Mouse (Mus musculus) erythroblast, adult 5-6 weeks (primary cell): Measurements from ENCODE around the gene Uggt2. TPM values are rescaled to one million over a fixed set of nuclear protein-coding genes. Genes with fewer than 3 reads are reported as not detected.

ENCODE experiments used
- ATAC-seq: replicated peaks from 2 replicates; pipeline ENCODE4 v1.8.0; 2016; ENCODE audit warnings: moderate number of reproducible peaks, mild to moderate bottlenecking, moderate TSS enrichment, inconsistent platforms; ENCODE audit not compliant: poor library complexity, low FRiP score, severe bottlenecking
- total RNA-seq, 2 experiments: library from RNA; stranded (forward) in 1 of 2; stranded (reverse) in 1 of 2; fragments of 150-400 nt in 1 of 2; fragments of 200-764, 138-1000 nt in 1 of 2; gene quantifications; 2 replicates each; pipeline versions ENCODE4 v1.2.3 to v1.2.4; 2015 to 2017; ENCODE audit warnings: low replicate concordance in 2 of 2

The Uggt2 gene
- total RNA-seq, 2 experiments from 2014 or later, result 2.2 TPM; not detected in 1

DNA sequence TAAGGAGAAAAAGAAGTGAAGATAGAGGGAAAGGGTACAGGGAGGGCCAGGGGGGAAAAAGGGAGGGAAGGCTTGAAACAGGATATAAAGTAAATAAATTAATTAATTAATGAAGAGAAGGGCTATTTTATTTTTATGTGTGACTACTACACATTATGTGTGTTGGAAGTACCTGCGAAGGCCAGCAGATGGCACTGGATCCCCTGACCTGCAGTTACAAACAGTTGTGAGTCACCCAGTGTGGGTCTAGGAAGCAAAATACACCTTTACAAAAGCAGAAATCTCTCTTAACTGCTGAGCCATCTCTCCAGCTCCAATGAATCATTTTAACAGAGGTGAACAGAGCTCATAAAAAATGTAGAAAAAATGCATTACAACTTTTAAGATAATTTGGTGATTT lies 59.0 kb downstream of the Uggt2 start:
- ATAC-seq, result no peak

DNA sequence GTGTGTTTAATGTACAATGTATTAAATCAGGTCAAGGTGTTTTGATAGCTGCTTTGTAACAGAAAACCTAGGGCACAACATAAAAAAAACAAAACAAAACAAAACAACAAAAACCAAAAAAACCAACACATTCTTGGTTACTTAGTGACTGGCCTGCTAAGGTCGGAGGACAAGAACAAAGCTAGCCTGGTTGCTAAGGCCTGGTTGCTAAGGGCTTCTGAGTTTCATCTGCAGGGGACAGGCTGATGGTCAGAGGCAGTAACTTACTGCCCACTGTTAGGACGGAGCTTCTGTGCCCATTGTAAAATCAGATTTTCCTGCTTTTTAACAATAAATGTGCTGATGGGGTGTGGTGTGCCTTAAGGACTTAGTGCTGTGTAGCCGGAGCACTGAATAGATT lies 61.5 kb downstream of the Uggt2 start:
- ATAC-seq, result no peak

DNA sequence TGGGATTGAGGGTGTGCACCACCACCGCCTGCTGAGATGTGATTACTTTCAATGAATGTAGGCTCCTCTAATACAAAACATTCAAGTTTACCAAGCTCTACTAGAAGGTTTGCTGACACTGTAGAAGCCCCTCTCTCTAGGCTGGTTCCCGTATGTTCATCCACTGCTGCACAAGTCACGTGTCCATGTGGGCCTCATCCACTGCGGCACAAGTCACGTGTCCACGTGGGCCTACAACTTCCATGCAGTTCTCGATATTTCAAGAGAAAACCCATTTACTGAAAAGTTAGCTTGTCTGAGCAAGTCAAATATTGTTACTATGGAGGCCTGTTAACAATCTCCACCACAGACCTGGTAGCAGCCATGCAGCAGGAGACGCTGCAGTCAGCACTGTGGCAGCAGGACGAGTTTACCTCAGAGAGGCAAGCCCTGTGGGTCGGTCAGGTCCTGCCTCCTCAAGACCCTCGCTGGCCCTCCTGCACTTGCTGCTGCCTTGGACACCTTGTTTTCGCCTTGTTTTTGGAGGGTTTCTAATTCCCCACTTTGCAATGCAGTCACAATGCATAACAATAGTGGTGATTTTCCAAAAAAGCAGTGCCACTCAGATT lies 62.0 kb downstream of the Uggt2 start:
- ATAC-seq, result no peak

DNA sequence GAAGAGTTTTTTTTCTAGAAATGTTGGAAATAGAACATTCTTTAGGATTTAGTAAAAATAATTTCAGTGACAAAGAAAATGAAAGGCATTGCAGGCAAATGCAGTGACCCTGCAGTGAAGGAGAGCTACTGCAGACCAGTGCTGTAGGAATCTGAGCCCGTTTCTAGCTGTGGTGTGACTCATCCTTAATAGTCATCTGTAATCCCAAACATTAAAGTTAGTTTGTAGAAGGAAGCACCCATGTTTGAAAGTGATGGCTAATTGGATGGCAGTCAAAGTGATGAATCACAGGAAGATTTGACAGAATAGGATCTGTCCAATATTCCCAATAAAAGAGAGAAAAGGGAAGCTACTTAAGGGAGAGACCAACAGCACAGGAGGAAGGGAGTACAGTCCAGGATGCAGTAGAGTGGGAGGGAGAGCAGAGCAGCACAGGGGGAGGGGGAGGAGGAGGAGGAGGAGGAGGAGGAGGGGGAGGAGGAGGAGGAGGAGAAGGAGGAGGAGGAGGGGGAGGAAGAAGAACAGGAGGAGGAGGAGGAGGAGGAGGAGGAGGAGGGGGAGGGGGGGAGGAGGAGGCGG lies 71.5 kb downstream of the Uggt2 start:
- no peak for ATAC-seq

DNA sequence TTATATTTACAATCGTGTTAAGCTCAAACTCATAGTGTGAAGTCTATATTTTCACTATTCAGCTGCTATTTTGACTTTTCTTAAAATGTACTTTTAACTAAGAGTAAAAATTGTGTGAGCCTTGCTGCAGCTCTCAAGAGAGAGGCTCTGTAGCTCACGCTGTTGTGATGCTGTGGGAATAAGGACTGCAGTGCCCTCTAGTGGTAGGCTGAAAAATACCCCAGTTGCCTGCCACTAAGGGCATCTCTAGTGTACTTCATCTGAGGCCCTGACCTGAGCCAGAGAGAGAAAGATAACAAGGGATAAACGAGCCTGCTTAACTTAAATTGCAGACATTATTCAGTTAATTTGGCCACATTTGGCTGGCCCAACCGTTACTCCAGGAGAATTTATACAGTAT lies 72.1 kb downstream of the Uggt2 start:
- ATAC-seq, result peak; percentile 94

DNA sequence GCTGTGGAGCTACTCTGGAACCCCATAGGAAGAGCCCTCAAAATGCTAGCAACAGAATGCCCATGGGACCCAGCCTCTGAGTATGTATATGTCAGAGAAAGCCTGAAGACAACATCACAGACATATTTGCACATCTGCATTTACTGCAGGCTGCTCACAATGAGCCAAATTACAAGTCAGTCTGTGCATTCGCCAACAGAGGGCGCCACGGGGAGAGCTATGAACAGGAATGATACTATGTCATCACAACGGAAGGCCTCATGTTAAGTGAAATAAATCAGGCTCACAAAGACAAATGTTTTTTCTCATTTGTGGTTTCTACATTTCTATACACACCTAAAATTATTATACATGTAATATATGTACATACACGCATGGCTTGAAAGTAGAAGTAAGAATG lies 73.3 kb downstream of the Uggt2 start:
- ATAC-seq, result no peak

DNA sequence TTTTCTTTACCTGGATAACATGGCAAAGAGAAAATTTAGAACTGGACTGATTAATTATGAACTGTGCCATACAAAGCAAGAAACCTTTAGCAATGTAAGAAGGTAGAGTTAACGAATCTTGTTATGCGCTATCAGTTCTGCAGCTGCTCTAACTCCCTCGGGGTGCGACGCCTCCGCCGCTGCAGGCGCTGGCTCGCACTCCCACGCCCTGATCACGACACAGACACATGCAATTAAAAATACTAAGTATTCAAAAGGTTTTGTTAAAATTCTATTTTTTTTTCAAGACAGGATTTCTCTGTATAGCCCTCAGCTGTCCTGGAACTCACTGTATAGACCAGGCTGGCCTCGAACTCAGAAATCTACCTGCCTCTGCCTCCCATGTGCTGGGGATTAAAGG lies 85.7 kb downstream of the Uggt2 start:
- no peak for ATAC-seq

DNA sequence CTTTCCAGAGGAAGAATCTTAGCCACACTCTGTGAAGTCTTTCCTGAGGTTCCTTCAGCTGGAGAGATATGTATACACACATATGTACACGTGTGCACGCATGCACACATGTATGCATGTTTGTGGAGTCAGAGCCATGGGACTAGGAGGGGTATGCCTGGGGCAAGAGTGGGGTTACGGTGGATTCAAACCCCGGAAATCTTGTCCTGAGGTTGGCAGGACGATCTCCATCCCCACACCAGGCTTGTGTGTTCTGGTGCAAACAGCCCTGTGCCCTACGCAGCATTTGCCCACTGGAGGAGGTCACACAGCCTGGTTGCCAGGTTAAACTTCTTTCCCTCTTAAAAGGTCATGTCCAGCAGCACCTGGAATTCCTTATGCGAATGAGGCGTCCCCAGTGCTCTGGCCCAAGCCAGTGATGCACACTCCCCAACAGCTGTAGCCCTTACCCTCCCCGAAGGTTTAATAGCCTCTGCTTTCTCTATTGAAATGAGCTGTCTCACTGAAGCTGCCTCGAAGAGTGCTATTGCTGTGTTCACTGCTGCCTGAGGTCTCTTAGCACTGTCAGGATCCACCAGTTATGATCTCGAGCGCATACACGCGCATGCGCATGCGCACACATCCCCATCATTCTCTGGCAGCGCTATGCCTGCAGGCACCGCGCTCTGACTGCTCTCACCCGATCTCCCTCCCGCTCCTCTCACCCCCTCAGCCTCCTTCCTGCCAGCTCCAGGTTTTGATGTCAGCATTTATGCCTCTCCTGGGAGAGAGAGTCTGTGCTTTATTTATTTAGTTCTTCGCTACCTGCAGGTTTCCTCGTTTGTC lies 86.4 kb downstream of the Uggt2 start:
- no peak for ATAC-seq

DNA sequence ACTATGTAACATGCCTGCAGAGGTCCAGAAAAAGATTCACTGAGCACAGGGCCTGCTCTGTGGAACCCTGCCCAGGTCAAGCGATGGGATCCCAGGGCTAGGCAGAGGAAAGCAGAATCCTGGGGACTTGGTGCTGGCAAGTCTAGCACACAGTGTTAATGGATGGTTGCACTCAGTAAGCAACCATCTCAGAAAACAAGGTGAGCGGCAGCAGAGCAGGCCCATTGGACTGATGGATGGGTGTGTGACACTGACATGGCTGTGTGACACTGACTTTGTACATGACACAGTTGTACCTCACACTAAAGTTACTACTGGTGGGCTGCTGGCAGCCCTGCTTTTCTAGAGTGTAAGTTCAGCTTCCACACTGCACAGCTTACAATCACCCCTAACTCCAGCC lies 89.7 kb downstream of the Uggt2 start:
- no peak for ATAC-seq

DNA sequence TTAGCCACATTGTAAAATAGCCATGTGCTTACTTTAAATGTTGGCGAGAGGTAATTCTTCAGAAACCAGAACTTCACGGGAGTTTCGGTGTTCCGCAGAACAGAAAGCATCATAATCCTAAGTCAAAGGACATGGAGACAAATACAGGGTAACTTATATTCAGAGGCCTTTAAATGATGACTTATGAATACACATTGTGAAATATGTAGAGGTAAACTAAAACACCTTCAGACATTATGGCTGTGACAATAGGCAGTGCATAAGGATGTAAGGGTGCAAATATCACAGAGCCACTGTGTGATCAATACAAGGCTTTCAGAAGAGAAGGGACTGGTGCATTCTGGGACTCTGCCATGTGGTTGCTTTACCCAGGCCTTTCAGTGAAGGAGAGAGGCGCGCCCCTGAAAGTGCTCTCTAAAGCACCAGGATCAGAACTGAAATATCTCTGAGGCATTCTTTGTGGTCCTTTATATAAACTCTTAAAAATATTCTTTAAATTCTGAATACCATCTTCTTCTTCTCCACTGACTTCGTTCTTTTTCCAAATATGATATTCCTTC lies 91.1 kb downstream of the Uggt2 start:
- ATAC-seq, result no peak

DNA sequence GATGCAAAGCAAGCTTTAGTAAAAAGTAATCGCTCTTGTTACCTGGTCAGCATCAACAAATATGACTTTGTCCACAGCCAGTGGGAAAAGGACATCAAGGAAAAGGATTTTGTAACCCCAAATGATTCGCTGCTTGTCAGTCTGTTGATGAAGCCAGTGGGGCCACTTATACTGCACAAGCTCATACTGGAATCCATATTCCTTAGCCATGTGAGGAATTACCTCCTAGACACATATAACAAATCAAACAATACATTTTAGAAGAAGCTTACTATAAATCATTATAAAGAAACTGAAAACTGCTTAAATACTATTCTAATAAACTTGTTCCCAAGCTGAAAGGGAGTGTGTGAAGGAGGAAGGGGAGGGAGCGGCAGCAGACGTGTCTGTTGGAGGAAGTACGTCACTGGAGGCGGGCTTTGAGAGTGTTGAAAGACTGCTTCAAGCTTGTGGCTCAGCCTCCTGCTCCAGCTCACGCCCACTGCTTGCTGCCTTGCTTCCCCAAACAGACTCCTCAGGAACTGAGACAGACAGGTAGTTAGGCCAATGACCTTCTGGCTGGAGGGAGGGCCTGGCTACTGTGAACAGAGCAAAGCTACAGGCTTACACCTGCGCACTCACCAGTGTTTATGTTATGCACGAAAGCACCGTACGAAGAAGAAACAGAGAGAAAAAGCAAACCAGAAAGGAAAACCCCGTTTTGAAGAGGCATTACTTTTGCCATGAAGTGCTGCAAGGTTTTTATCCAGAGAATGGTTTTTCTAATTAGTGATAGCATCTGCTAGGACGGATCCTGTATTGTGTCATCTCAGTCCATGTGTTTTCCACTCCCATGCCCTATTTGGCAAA lies 91.9 kb downstream of the Uggt2 start:
- peak; percentile 99 for ATAC-seq

DNA sequence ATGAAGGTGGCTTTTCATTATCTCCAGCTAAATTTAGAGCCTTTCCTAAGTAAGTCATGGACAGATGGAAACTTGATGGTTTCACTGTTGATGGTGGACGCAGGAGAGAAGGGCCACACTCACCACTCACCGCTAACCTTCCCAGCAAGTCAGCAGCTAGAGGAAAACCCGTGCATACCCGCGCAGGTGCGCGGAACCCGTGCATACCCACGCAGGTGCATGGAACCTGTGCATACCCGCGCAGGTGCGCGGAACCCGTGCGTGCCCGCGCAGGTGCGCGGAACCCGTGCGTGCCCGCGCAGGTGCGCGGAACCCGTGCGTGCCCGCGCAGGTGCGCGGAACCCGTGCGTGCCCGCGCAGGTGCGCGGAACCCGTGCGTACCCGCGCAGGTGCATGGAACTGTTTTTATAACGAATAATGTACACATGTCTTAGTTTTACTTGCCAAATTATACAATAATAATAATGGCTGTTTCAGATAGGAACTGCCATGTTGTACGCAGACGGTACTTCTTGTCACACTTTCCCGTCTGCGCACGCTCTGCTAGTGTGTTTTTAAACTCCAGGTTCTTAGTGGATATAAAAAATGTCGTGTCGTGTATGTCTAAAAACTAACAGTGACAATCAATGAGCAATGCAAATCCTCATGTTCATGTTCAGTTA lies 92.7 kb downstream of the Uggt2 start:
- ATAC-seq, result no peak

DNA sequence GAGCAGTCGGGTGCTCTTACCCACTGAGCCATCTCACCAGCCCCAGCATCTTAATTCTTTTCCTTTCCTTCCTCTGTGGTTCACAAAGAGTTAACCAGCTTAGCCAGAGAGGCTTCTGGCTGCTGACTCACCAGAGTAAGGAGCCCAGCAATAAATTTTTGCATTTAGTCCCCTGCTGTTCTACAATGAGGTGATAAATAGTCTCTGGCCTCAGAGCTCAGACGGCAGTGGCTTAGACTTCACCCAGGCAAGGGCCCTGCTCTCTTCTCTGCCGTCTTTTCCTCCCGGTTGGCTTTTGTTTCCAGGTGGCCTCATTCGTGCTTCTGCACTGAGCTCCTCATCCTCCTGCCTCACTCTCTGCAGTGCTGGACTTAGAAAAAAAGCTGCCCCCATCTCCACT lies 93.4 kb downstream of the Uggt2 start:
- ATAC-seq, result no peak

DNA sequence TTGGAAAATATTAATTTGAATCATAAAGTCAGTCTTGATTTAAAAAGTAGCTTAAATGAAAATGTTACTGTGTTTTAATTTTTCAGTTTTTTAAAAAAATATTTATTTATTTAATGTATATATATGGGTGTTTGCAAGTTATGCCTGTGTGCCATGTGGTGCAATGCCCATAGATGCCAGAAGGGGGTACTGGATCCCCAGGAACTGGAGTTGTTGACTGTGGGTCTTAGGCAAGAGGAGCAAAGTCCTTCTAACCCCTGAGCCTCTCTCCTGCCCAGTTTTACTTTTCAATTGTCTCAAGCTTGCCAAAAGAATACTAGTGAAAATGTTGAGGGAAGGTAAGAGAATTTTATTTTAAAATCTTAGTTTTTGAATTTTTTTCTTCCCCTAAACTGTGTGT lies 95.9 kb downstream of the Uggt2 start:
- ATAC-seq, result no peak

DNA sequence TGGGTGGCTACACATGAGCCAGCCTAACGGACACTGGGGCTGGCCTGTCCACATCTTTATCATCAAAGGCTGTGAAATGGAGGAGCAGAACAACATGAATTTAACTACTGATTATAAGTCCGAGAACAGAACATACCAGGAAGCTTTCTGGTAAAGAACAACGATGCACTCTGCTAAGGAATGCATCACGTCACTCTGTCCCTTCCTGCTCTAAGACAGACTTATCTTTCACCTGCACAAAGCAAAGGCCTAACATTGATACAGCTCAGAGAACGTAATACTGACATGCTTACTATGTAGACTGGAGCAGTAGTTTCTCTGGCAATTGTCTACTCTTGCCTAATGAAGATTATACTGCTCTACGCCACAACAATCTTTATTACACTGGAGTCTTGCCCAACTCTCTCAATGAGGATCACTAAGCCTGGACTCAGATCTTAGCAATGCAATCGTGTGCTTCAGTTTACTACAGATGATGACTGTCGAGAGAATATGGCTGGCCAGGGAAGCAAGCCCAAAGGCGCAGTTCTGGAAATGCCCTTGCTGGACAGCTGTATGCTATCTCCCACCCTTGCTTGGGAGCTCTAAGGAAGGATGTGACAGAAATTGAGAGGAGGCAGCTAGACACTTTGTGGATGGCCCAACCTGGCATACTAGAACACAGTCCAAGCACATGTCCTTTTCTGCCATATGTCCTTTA lies 103.9 kb downstream of the Uggt2 start:
- ATAC-seq, result no peak; the same call in 1 of the 2 replicates

DNA sequence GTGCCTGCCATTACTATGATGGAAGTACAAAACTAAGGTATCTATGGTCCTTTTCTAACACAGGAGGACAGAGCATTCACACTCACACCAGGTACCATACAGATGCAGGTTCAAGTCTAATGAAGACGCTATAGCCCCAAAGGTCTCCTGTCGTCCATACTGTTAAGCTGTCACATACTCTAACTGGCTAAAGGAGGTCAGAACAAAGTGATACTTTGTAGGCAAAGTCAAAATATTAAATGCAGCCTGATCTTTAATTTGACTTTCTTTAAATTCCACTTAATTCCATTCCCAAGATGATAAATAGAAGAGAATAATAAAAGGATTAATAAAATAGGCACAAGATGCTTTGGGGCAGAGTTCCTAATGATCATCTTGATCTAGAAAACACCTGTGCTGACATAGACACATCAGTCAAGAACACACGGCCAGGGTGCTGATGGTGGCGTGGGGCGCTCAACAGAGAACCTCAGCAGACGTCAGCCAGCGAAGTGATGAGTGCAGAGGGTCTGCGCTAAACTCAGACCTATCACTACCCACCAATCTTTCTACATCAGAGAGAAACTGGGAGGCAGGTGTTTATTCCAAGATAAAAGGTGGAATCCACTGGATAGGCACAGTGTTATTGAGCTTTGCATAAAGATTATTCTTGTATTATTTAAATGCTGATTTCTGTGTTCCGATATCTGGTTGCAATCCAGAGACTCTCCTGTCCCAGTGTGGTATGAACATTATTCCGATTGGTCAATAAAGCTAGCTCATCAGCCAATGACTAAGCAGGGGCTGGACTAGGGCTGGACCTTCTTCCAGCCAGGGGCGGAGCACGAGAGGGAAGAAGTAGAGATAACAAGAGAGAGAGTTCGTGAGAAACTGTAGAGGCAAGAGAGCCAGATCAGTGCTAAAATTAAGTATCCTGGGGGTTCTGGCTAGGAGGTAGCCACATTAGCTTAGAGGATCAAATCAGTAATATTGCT lies 111.4 kb downstream of the Uggt2 start:
- ATAC-seq, result peak; percentile 99

DNA sequence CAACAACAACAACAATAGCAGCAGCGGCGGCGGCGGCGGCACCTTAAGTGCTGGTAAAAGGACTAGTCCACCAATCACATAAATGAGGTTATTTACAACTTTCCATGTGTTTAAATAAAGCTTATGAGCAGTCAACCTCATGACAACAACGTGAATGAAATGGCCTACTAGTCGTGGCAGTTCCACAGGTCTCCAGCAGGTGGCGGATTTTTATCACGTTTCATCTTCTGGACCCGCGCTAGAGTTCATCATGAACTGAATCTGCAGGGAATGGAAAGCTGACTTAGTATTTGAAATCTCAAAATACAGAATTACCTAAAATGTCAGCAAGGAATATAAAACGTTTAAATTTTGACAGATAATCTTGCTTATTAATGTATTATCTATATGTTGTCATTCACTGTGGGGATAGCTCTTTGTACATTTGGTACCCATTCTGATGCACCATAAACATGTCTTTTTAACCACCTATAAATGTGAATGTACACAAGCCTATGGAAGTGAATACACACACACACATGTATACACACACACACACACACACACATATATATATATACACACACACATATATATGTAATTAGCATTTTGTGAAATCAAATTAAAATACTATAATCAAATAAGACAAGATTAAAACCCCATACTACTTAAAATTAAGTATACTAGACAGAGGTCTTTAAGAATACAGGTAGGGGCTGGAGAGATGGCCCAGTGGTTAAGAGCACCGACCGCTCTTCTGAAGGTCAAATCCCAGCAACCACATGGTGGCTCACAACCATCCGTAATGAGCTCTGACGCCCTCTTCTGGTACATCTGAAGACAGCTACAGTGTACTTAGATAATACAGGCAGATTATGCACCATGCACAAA lies 112.3 kb downstream of the Uggt2 start:
- peak; percentile 68 for ATAC-seq
